Mouse (Mus musculus) neural tube, embryonic 13.5 days (tissue): ENCODE measurements around the gene Man1c1. TPM values are rescaled to one million over a fixed set of nuclear protein-coding genes. Genes with fewer than 3 reads are reported as not detected.

ENCODE experiments used
- ATAC-seq: fragments of 200-750 bp; cut with Nextera tagmentation; 2 replicates; pipeline ENCODE4 v1.8.0; 2017; ENCODE audit warnings: low read depth, mild to moderate bottlenecking, moderate TSS enrichment, moderate library complexity
- H3K27ac ChIP-seq: fragments of 300-500 bp; sonication (generic); replicated peaks from 2 replicates; pipeline ENCODE4 v1.5.1; 2015; ENCODE audit warnings: moderate library complexity, mild to moderate bottlenecking, inconsistent platforms
- H3K27me3 ChIP-seq: fragments of 300-500 bp; sonication (generic); 2 replicates; pipeline ENCODE4 v1.6.1; 2015; ENCODE audit warnings: mild to moderate bottlenecking, inconsistent platforms
- H3K36me3 ChIP-seq: fragments of 300-500 bp; sonication (generic); 2 replicates; pipeline ENCODE4 v1.6.1; 2015; ENCODE audit warnings: mild to moderate bottlenecking, inconsistent platforms
- H3K4me1 ChIP-seq: fragments of 300-500 bp; sonication (generic); replicated peaks from 2 replicates; pipeline ENCODE4 v1.6.1; 2015; ENCODE audit warnings: inconsistent platforms
- H3K4me2 ChIP-seq: fragments of 300-500 bp; sonication (generic); 2 replicates; pipeline ENCODE4 v1.6.1; 2015; ENCODE audit warnings: inconsistent platforms, mild to moderate bottlenecking, moderate library complexity
- H3K4me3 ChIP-seq: fragments of 300-500 bp; sonication (generic); 2 replicates; pipeline ENCODE4 v1.5.1; 2015; ENCODE audit warnings: mild to moderate bottlenecking, inconsistent platforms
- H3K9ac ChIP-seq: fragments of 300-500 bp; sonication (generic); 2 replicates; pipeline ENCODE4 v1.6.1; 2015; ENCODE audit warnings: moderate library complexity, mild to moderate bottlenecking, inconsistent platforms
- H3K9me3 ChIP-seq: fragments of 300-500 bp; sonication (generic); 2 replicates; pipeline ENCODE4 v1.6.1; 2016; ENCODE audit warnings: inconsistent platforms
- WGBS: fragments of 180-500 bp; shearing (Covaris S2); methylation state at CpG from one replicate; pipeline ENCODE4 v1.1.7; 2015; 5-methylcytosine and 5-hydroxymethylcytosine counted together
- polyA plus RNA-seq: library from polyadenylated mRNA; unstranded; fragments of >200 nt; fragmentation: Nextera tagmentation; extraction: Ambion mirVana; gene quantifications from 2 replicates; pipeline ENCODE4 v1.2.1, GENCODE M21; 2015

The Man1c1 gene
- 5.3 and 5.7 TPM in 2 replicates for polyA plus RNA-seq

- Histone ChIP-seq H3K4me3 (peak within 1 kb of the TSS; percentile 61), H3K36me3 (no peaks in the 10 kb centered on the region)
These were observed at the start of gene Man1c1 for GRCm38 (mm10) chr4:134703835-134704546. TSS of gene Man1c1 (minus strand) at chr4:134704290.

GRCm38 (mm10) chr4:134753516-134754261 is 49.6 kb upstream of the Man1c1 start:
- ATAC-seq = no peak
- Histone ChIP-seq H3K36me3 (no peaks in the 10 kb centered on the region), H3K27me3 (no peaks in the 10 kb centered on the region; the same call in 1 of the 2 replicates), H3K9ac (no peak overlapping the region), H3K4me3 (no peak overlapping the region), H3K9me3 (no peaks in the 10 kb centered on the region), H3K4me2 (no peak overlapping the region), H3K4me1 (peaks cover 32% of the 10 kb centered on the region), H3K27ac (peak overlapping the region; percentile 59)
- 37% methylated on average over 17 of the region's 17 CpGs for WGBS

More at GRCm38 (mm10) chr4:134703835-134704546, at the start of gene Man1c1:
- Histone ChIP-seq H3K9me3 (no peaks in the 10 kb centered on the region), H3K9ac (peak within 1 kb of the TSS; percentile 80), H3K4me1 (peaks cover 50% of the 10 kb centered on the region), H3K4me2 (peak within 1 kb of the TSS; percentile 84), H3K27me3 (peaks cover 12% of the 10 kb centered on the region; the same call in 1 of the 2 replicates), H3K27ac (peak within 1 kb of the TSS; percentile 87)
- ATAC-seq = peak; percentile 92
- under 1% methylated on average over 57 of the region's 81 CpGs for WGBS

DNA sequence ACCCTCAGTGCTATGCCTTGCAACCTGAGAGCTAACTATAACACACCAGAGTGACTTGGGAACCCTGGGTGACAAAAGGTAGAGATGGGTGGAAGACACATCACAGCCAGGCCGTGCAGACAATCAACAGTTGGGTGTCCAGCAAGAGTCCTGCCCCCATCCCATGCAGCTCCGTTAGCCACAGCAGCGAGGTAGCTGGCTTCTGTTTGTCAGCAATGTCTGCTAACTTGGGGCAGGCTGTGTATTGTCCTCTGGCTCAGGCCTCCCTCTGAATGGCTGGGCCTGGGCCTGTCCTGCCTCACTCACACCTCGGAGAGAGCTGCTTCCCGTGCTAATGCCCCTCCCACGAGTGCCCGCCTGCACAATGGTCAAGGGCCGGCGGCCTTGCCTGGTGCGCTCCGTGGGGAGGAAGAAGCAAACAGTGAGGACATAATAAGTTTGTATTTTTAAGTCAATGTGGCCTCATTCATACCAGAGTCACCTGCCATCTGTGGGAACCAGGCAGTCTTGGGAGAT is 48.9 kb upstream of the Man1c1 start:
- no peaks in the 10 kb centered on the region for H3K9me3 ChIP-seq
- H3K4me3 ChIP-seq = no peak overlapping the region
- 55% methylated on average over 11 of the region's 11 CpGs for WGBS
- H3K36me3 ChIP-seq = no peaks in the 10 kb centered on the region
- peak overlapping the region; percentile 59; the same call in 1 of the 2 replicates for H3K27ac ChIP-seq
- peaks cover 32% of the 10 kb centered on the region for H3K4me1 ChIP-seq
- no peak overlapping the region for H3K9ac ChIP-seq
- H3K27me3 ChIP-seq = no peaks in the 10 kb centered on the region; the same call in 1 of the 2 replicates
- H3K4me2 ChIP-seq = no peak overlapping the region
- no peak for ATAC-seq

DNA sequence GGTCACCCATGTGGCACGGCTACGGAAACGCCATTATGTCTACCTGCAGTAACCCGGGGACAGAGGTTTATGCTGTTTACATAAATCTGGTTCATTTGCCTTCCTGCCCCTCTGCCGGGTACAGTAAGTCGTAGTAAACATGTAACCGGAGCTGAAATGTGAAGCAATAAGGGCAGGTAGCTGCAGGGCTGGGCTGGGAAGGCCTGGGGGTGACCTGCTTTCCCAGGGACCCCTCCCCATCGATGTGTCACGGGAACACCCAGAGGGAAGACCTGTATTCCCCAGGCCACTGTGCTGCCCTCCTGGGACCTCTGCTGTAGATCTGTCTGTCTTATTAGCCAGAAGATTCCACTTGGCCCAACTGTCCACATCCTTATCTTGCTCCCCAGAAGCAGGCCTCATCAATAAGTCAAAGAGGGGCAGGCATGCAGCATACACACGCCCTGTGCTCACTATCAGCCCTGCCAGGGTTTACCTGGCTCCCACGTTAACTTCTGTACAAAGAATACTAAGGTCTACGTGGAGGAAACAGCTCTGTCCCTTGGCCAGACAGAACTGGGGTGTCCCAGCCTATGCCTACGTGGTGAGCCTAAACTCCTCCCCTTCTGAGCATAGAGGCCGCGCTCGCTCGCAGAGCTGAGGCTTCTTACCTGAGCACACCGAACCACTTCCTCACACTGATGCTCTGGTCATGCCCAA is 47.7 kb upstream of the Man1c1 start:
- Histone ChIP-seq H3K4me1 (peaks cover 32% of the 10 kb centered on the region), H3K36me3 (no peaks in the 10 kb centered on the region), H3K27ac (no peak overlapping the region), H3K27me3 (no peaks in the 10 kb centered on the region; the same call in 1 of the 2 replicates), H3K4me3 (no peak overlapping the region), H3K9ac (no peak overlapping the region), H3K4me2 (no peak overlapping the region), H3K9me3 (no peaks in the 10 kb centered on the region)
- WGBS = 78% methylated on average over 18 of the region's 18 CpGs
- ATAC-seq = no peak

DNA sequence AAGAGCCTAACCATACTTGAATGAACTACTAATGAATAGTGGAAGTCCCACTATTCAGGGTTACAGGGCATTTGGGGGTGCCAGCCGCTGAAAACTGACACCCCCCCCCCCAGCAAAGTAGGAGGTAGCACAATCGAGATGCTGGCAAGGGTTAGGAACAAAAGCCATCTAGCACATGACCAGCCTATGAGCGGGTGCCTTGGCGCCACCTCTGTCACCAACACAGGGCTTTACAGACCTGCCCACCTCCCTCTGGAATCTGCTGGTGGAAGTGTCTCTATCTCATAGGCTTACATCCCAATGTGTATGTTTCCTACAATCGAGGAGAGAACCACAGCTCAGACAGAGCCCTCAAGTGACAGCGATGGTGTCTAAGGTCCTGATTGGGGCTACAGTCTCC is 46.7 kb upstream of the Man1c1 start:
- no peak for ATAC-seq
- Histone ChIP-seq H3K9me3 (no peaks in the 10 kb centered on the region), H3K9ac (no peak overlapping the region), H3K36me3 (no peaks in the 10 kb centered on the region), H3K4me3 (no peak overlapping the region), H3K27ac (no peak overlapping the region), H3K4me2 (no peak overlapping the region), H3K4me1 (peaks cover 32% of the 10 kb centered on the region), H3K27me3 (no peaks in the 10 kb centered on the region; the same call in 1 of the 2 replicates)
- 83% methylated on average over 6 of the region's 6 CpGs for WGBS

DNA sequence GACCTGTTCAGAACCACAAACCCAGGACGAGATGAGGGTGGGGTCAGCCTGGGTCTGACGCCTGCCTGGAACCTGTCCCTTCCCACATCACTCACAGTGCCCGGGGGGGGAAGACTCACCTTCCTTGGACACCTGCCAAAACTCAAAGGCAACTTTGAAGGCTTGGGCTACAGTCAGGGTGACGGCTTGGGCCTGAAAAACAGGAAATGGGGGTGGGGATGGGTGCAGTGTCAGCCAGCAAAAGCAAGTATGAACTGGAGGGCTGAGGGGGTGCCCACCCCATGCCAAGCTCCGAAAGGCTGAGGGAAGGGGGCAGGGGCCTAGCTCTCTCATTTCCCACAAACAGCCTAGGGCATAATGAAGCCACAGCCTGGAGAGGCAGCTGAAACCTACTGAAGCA is 46.2 kb upstream of the Man1c1 start:
- WGBS = 84% methylated on average over 5 of the region's 5 CpGs
- Histone ChIP-seq H3K9ac (no peak overlapping the region), H3K27ac (no peak overlapping the region), H3K36me3 (no peaks in the 10 kb centered on the region), H3K27me3 (no peaks in the 10 kb centered on the region; the same call in 1 of the 2 replicates), H3K4me2 (no peak overlapping the region), H3K4me1 (peaks cover 32% of the 10 kb centered on the region), H3K9me3 (no peaks in the 10 kb centered on the region), H3K4me3 (no peak overlapping the region)
- ATAC-seq = no peak

DNA sequence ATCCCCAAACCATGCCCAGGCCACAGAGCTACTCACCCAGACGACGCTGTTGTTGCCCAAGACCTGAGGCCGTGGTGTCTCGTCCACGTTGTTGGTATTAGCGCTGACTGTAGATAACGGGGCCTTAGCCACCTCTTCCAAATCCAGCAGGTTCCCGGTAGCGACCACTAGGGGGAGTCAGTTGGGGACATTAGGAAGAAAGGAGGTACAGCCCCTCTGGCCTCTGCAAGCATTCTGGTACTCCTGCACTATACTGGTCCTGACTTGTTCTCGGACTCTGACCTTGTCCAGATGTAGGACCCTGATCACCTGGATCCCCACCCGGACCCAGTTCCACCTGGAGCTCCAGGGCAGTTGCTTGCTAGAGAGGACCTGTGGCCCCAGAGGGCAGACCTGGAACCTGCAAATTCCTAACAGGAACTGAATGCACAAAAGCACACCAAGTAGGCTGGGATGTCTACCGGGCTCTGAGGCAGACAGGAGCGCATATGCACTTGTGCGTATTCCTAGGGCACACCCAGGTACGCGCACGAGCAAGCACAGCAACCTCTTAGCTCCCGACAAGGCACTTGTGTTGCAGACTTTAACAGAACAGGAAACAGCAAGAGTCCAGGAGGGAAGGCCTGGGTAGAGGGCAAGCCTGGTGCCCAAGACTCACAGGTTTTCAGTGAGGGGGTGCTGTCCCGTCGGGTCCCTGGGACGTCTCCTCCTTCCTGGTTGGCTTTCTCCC is 45.4 kb upstream of the Man1c1 start:
- no peaks in the 10 kb centered on the region; the same call in 1 of the 2 replicates for H3K27me3 ChIP-seq
- no peak for ATAC-seq
- no peak overlapping the region for H3K9ac ChIP-seq
- H3K27ac ChIP-seq = no peak overlapping the region
- 67% methylated on average over 21 of the region's 21 CpGs for WGBS
- H3K4me1 ChIP-seq = peaks cover 26% of the 10 kb centered on the region
- H3K36me3 ChIP-seq = no peaks in the 10 kb centered on the region
- H3K4me2 ChIP-seq = no peak overlapping the region
- H3K9me3 ChIP-seq = no peaks in the 10 kb centered on the region
- no peak overlapping the region for H3K4me3 ChIP-seq

DNA sequence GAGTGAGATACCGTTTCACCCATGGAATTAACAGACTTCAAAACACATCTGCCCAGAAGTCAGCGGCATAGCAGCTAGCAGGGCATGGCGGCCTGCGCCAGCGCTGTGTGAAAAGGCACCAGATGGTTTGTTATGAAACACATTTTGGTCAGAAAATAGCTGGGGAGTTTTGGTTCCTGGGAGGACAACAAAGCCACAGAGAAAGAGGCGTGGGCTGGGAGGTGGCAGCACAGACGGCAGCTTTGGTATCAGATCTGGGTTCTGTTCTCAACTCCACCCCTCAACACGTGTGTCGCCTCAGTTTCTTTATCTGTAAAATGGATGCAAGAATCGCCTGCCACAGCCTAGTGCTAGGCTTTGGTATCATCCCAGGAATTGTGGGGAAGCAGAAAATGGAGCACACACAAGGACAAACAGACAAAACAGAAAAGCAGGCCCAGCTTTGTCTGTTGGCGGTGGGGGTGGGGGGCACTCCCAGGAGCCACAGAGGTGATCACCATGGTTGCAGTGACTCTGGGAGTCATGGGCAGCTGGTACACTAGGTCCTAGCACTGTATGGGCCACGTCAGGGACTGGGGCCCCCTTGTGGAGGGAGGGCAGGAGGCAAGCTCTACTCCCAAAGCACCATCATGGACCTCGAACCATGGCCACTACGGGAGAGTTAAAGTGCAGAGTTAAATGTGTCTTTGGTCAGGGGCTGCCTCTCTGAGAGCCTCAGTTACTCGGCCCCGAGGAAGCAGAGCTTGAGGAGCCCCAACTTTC is 42.0 kb upstream of the Man1c1 start:
- Histone ChIP-seq H3K9ac (no peak overlapping the region), H3K9me3 (no peaks in the 10 kb centered on the region), H3K27ac (no peak overlapping the region), H3K4me1 (peaks cover 15% of the 10 kb centered on the region), H3K4me2 (no peak overlapping the region), H3K4me3 (no peak overlapping the region), H3K36me3 (no peaks in the 10 kb centered on the region), H3K27me3 (no peaks in the 10 kb centered on the region)
- 77% methylated on average over 16 of the region's 16 CpGs for WGBS
- ATAC-seq = no peak

GRCm38 (mm10) chr4:134743881-134744633 is 40.0 kb upstream of the Man1c1 start:
- no peak for ATAC-seq
- Histone ChIP-seq H3K27me3 (no peaks in the 10 kb centered on the region), H3K4me3 (no peak overlapping the region), H3K4me1 (peaks cover 8% of the 10 kb centered on the region), H3K36me3 (no peaks in the 10 kb centered on the region), H3K9me3 (no peaks in the 10 kb centered on the region), H3K27ac (no peak overlapping the region), H3K9ac (no peak overlapping the region), H3K4me2 (no peak overlapping the region)
- WGBS = 62% methylated on average over 16 of the region's 16 CpGs

DNA sequence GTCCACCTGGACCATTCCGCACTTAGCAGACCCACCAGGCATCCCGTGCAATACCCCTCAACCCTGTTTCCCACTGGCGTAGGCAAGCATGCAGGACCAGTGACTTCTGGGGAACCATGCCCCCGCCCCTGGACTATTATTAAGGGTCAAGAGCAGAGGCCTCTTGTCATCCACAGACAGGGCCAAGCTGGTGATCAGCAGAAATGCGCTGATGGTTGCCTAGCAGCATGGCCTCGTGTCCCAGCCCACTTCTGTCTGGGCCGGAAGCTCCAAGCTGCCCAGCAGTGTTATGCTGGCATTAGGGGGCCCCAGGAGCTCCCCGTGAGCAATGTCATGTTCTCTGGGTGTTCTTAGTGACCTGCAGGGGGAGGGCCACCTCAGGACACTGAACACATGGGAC is 37.9 kb upstream of the Man1c1 start:
- whole genome bisulfite sequencing = 85% methylated on average over 8 of the region's 8 CpGs
- no peak overlapping the region for H3K4me2 ChIP-seq
- no peak overlapping the region for H3K27ac ChIP-seq
- H3K27me3 ChIP-seq = no peaks in the 10 kb centered on the region
- H3K36me3 ChIP-seq = no peaks in the 10 kb centered on the region
- no peak overlapping the region for H3K9ac ChIP-seq
- H3K4me3 ChIP-seq = no peak overlapping the region
- peaks cover 20% of the 10 kb centered on the region for H3K4me1 ChIP-seq
- ATAC-seq = no peak
- H3K9me3 ChIP-seq = no peaks in the 10 kb centered on the region
